Mouse (Mus musculus): ENCODE results near the gene Ric8a. TPM values are rescaled to one million over a fixed set of nuclear protein-coding genes. Genes with fewer than 3 reads are reported as not detected.
A peak's percentile ranks its signal among the peaks of the same experiment; 100 is the strongest.

Ric8a gene
- polyA plus RNA-seq, 1 experiment from 2014 or later, result 42.3 TPM

DNA sequence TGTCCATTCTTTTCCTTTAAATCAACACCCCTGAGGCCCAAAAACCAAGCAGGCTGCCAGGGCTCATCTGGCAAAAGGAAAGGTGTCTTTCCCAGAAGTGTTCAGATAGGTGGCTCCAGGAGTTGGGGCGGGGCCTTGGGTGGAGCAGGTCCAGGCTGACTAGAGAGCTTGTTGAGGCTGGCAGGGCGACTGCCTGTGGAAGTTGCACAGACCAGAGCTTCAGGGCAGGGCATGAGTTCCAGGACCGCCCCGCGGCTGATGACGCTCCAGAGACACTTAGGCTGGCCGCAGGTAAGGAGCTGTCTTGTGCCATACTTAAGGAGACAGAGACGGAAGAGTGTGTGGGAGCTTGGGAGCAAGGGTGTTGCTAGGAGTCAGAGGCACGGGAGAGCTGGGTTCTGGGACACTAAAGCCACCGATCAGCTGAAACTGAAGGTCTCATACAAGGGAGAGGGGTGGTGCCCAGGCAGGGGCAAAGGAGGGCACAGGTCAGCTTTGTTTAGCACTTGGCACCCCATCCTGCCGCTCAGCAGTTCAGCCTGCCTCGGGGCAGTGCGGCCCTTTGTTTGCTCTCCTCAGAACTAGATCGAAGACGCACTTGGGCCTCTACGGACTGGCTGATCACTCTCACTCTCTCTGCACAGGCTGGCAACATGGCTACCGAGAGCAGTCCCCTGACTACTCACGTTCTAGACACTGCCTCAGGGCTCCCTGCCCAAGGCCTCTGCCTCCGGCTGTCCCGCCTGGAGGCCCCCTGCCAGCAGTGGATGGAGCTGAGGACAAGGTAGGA lies 21.6 kb upstream of the Ric8a start, which contains the start of gene Urah:
TSS of gene Urah (plus strand) at position 51 of the 790 bp plus-strand sequence.
- Histone ChIP-seq H3K9ac (ENCODE audit: low read depth, low read length) (no peak within 1 kb of the TSS), H3K4me3 (ENCODE audit: low read depth, low read length) (peak within 1 kb of the TSS; percentile 13; the same call in 1 of the 2 replicates), H3K27ac (ENCODE audit: low read depth, low read length) (peak within 1 kb of the TSS; percentile 41; the same call in 1 of the 2 replicates), H3K9me3 (ENCODE audit: control insufficient read depth) (no peaks in the 10 kb centered on the region), H3K36me3 (ENCODE audit: control insufficient read depth, insufficient read depth) (no peaks in the 10 kb centered on the region), H3K4me1 (replicated peaks; ENCODE audit: control insufficient read depth, insufficient read depth, low read length) (0 out of 2 replicates have a peak, but pooled peaks cover 3% of the 10 kb centered on the region), H3K4me2 (replicated peaks; ENCODE audit: low read depth) (peak within 1 kb of the TSS; percentile 51), H3K27me3 (replicated peaks; ENCODE audit: control insufficient read depth, insufficient read depth, low read length) (no peaks in the 10 kb centered on the region)
- ATAC-seq, result peak; percentile 81
- TF ChIP-seq CTCF (IDR thresholded peaks at IDR 0.05; ENCODE audit: low read depth), result no peak
- WGBS, result 28% methylated on average over 20 of the region's 20 CpGs

GRCm38 (mm10) chr7:140835758-140836087 lies 21.0 kb upstream of the Ric8a start:
- Histone ChIP-seq H3K4me2 (replicated peaks; ENCODE audit: low read depth) (peak overlapping the region; percentile 51), H3K27me3 (replicated peaks; ENCODE audit: control insufficient read depth, insufficient read depth, low read length) (no peaks in the 10 kb centered on the region), H3K36me3 (ENCODE audit: control insufficient read depth, insufficient read depth) (no peaks in the 10 kb centered on the region), H3K4me1 (replicated peaks; ENCODE audit: control insufficient read depth, insufficient read depth, low read length) (0 out of 2 replicates have a peak, but pooled peaks cover 3% of the 10 kb centered on the region), H3K4me3 (ENCODE audit: low read depth, low read length) (no peak overlapping the region), H3K9me3 (ENCODE audit: control insufficient read depth) (no peaks in the 10 kb centered on the region), H3K27ac (ENCODE audit: low read depth, low read length) (no peak overlapping the region), H3K9ac (ENCODE audit: low read depth, low read length) (no peak overlapping the region)
- WGBS, result 37% methylated on average over 2 of the region's 2 CpGs
- 0 out of 2 replicates have a peak, but pooled peaks have one; percentile 14 for TF ChIP-seq CTCF (IDR thresholded peaks at IDR 0.05; ENCODE audit: low read depth)
- peak; percentile 34 for ATAC-seq

- WGBS, result 84% methylated on average over 9 of the region's 9 CpGs
- Histone ChIP-seq H3K27me3 (replicated peaks; ENCODE audit: control insufficient read depth, insufficient read depth, low read length) (no peaks in the 10 kb centered on the region), H3K9ac (ENCODE audit: low read depth, low read length) (no peak overlapping the region), H3K27ac (ENCODE audit: low read depth, low read length) (no peak overlapping the region), H3K4me3 (ENCODE audit: low read depth, low read length) (no peak overlapping the region), H3K4me2 (replicated peaks; ENCODE audit: low read depth) (no peak overlapping the region), H3K36me3 (ENCODE audit: control insufficient read depth, insufficient read depth) (no peaks in the 10 kb centered on the region), H3K9me3 (ENCODE audit: control insufficient read depth) (no peaks in the 10 kb centered on the region), H3K4me1 (replicated peaks; ENCODE audit: control insufficient read depth, insufficient read depth, low read length) (0 out of 2 replicates have a peak, but pooled peaks cover 3% of the 10 kb centered on the region)
- TF ChIP-seq CTCF (IDR thresholded peaks at IDR 0.05; ENCODE audit: low read depth), result no peak
- ATAC-seq, result no peak
Observed at GRCm38 (mm10) chr7:140836243-140837115, 20.3 kb upstream of the Ric8a start.

- Histone ChIP-seq H3K27me3 (replicated peaks; ENCODE audit: control insufficient read depth, insufficient read depth, low read length) (no peaks in the 10 kb centered on the region), H3K36me3 (ENCODE audit: control insufficient read depth, insufficient read depth) (no peaks in the 10 kb centered on the region), H3K4me1 (replicated peaks; ENCODE audit: control insufficient read depth, insufficient read depth, low read length) (0 out of 2 replicates have a peak, but pooled peaks cover 3% of the 10 kb centered on the region), H3K4me3 (ENCODE audit: low read depth, low read length) (no peak overlapping the region), H3K9me3 (ENCODE audit: control insufficient read depth) (no peaks in the 10 kb centered on the region), H3K27ac (ENCODE audit: low read depth, low read length) (no peak overlapping the region), H3K4me2 (replicated peaks; ENCODE audit: low read depth) (no peak overlapping the region), H3K9ac (ENCODE audit: low read depth, low read length) (no peak overlapping the region)
- 62% methylated on average over 5 of the region's 5 CpGs for WGBS
- ATAC-seq, result no peak
- no peak for TF ChIP-seq CTCF (IDR thresholded peaks at IDR 0.05; ENCODE audit: low read depth)
Observed at GRCm38 (mm10) chr7:140839556-140839955, 17.2 kb upstream of the Ric8a start.

DNA sequence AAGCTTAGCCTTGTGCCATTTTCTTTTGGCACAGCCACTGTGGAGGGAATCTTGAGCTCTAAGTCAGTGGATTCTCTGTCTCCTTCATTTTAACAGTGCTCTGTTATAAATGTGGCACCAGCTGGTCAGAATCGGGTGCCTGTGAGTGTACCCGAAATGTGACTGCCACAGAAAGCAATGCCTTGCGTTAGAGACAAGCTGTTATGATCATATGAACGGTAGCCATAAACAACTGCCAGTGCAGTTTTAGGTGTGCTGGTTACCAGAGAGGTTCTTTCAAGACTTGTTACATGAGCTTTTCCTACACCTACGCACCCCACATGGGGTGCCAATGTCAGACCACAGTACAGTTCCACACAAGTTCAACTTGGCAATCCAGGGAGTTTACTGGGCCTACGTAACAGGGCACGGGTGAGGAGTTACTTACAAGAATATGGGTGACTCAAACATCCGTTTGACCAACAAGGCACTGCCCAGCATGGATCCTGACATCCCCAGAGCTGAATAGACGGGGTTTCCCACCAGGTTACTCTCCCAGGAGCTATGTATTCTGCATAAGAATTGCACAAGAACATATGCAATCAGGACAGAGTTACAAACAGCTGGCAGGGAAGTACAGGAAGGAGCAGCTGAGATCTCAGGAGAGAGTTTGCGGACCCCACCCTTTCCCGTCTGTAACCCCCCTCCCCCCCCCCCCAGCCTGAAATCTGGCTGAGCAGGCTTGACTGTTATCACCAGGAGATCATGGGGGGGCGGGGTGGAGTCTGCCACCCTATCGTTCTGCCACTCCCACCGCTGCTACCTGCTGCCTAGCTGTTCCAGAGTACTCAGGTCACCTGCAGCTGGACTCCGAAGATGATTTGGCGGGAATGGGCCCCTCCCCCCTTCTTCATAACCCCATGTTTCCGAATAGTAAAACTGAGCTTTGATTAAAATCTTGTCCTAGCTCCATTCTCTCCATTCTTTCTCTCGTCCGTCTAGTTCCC lies 15.7 kb upstream of the Ric8a start:
- WGBS, result 30% methylated on average over 19 of the region's 19 CpGs
- no peak; the same call in 1 of the 2 replicates for ATAC-seq
- Histone ChIP-seq H3K27me3 (replicated peaks; ENCODE audit: control insufficient read depth, insufficient read depth, low read length) (no peaks in the 10 kb centered on the region; the same call in 1 of the 2 replicates), H3K36me3 (ENCODE audit: control insufficient read depth, insufficient read depth) (no peaks in the 10 kb centered on the region), H3K9me3 (ENCODE audit: control insufficient read depth) (no peaks in the 10 kb centered on the region), H3K4me2 (replicated peaks; ENCODE audit: low read depth) (peak overlapping the region; percentile 44), H3K27ac (ENCODE audit: low read depth, low read length) (no peak overlapping the region), H3K9ac (ENCODE audit: low read depth, low read length) (no peak overlapping the region), H3K4me1 (replicated peaks; ENCODE audit: control insufficient read depth, insufficient read depth, low read length) (0 out of 2 replicates have a peak, but pooled peaks cover under 1% of the 10 kb centered on the region), H3K4me3 (ENCODE audit: low read depth, low read length) (no peak overlapping the region)
- no peak for TF ChIP-seq CTCF (IDR thresholded peaks at IDR 0.05; ENCODE audit: low read depth)
